Mouse (Mus musculus): Measurements from ENCODE around the gene 1700042G07Rik. TPM values are rescaled to one million over a fixed set of nuclear protein-coding genes. Genes with fewer than 3 reads are reported as not detected.

The 1700042G07Rik gene
- not detected for total RNA-seq (2021)
- long read RNA-seq, experiment 1, result 0 reads
- long read RNA-seq, experiment 2, result 0 reads

- DNase-seq (ENCODE audit: low spot score in 2 of 2), result no peak
Observed at GRCm38 (mm10) chr4:116173072-116173471, at the start of gene 1700042G07Rik, which contains the start of gene Gm49337. Gene 1700042G07Rik, plus strand, starts transcription at chr4:116173372. Gene Gm49337, plus strand, starts transcription at chr4:116173384.

GRCm38 (mm10) chr4:116123602-116124519, 49.3 kb upstream of the 1700042G07Rik start, which contains the start of the genes Rad54l and Pomgnt1:
Gene Rad54l, minus strand, starts transcription at chr4:116123690.
Gene Pomgnt1, plus strand, starts transcription at chr4:116123840.
- DNase-seq (ENCODE audit: low spot score in 2 of 2), result peak; percentile 67 to 80

GRCm38 (mm10) chr4:116125803-116126386, 47.3 kb upstream of the 1700042G07Rik start:
- no peak for DNase-seq (ENCODE audit: low spot score in 2 of 2)

GRCm38 (mm10) chr4:116127956-116128355, 45.2 kb upstream of the 1700042G07Rik start:
- no peak for DNase-seq (ENCODE audit: low spot score in 2 of 2)

GRCm38 (mm10) chr4:116133126-116133525, 40.0 kb upstream of the 1700042G07Rik start:
- DNase-seq (ENCODE audit: low spot score in 2 of 2), result no peak

- no peak for DNase-seq (ENCODE audit: low spot score in 2 of 2)
Observed at GRCm38 (mm10) chr4:116134990-116135389, 38.2 kb upstream of the 1700042G07Rik start.

- no peak for DNase-seq (ENCODE audit: low spot score in 2 of 2)
Observed at GRCm38 (mm10) chr4:116137421-116137996, 35.7 kb upstream of the 1700042G07Rik start.

- DNase-seq (ENCODE audit: low spot score in 2 of 2), result no peak
Observed at GRCm38 (mm10) chr4:116140801-116141574, 32.2 kb upstream of the 1700042G07Rik start.

- no peak for DNase-seq (ENCODE audit: low spot score in 2 of 2)
Observed at GRCm38 (mm10) chr4:116141736-116142135, 31.4 kb upstream of the 1700042G07Rik start.

GRCm38 (mm10) chr4:116142269-116142668, 30.9 kb upstream of the 1700042G07Rik start:
- no peak for DNase-seq (ENCODE audit: low spot score in 2 of 2)

- no peak for DNase-seq (ENCODE audit: low spot score in 2 of 2)
Observed at GRCm38 (mm10) chr4:116143317-116143811, 29.8 kb upstream of the 1700042G07Rik start.

- DNase-seq (ENCODE audit: low spot score in 2 of 2), result peak; percentile 71 to 83
Observed at GRCm38 (mm10) chr4:116143891-116144717, 29.1 kb upstream of the 1700042G07Rik start.

GRCm38 (mm10) chr4:116149812-116150155, 23.4 kb upstream of the 1700042G07Rik start:
- DNase-seq (ENCODE audit: low spot score in 2 of 2), result no peak

- peak; percentile 48 to 64 for DNase-seq (ENCODE audit: low spot score in 2 of 2)
Observed at GRCm38 (mm10) chr4:116150156-116150861, 22.9 kb upstream of the 1700042G07Rik start.

GRCm38 (mm10) chr4:116150862-116151221, 22.3 kb upstream of the 1700042G07Rik start:
- no peak for DNase-seq (ENCODE audit: low spot score in 2 of 2)

GRCm38 (mm10) chr4:116151238-116151637, 21.9 kb upstream of the 1700042G07Rik start, which contains the start of gene Lurap1:
Gene Lurap1, minus strand, starts transcription at chr4:116151338.
- no peak for DNase-seq (ENCODE audit: low spot score in 2 of 2)

GRCm38 (mm10) chr4:116152702-116153101, 20.5 kb upstream of the 1700042G07Rik start:
- DNase-seq (ENCODE audit: low spot score in 2 of 2), result no peak

GRCm38 (mm10) chr4:116157882-116158281, 15.3 kb upstream of the 1700042G07Rik start:
- no peak for DNase-seq (ENCODE audit: low spot score in 2 of 2)

- DNase-seq (ENCODE audit: low spot score in 2 of 2), result peak in 1 of 2 experiments; percentile 47
Observed at GRCm38 (mm10) chr4:116159912-116160311, 13.3 kb upstream of the 1700042G07Rik start.
